Mouse (Mus musculus) thymus, postnatal 14 days (tissue): ENCODE measurements at regions not wholly inside any gene's neighbourhood (a gene's known extent, or its start where the extent isn't known, plus 50 kb on each side); places are given as distances from the start of the nearest gene placed in this dataset.

Experiments
- DNase-seq: peaks from one replicate; pipeline ENCODE4 v3.0.0; 2021

DNA sequence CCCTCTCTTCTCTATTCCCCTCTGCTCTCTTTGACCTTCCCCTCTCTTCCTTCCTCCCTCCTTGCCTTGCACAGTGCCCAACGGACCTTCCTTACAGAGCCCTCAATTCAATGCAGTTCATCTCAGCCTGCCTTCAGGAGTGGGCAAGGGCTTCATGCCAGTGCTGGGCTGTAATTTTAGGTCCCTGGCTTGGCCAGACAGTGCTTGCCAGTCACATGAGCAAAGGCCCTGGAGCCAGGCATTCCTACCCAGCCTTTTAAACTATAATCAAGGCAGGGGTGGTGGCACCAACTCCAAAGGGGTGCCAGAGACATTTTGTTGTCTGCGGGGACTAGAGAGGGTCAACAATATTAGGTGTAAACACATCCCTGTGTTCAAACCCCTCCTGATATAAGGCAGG is 150.9 kb downstream of the Efnb1 start:
- DNase-seq, result no peak

- DNase-seq, result no peak
These were observed 149.7 kb downstream of the Efnb1 start for GRCm38 (mm10) chrX:99285611-99286010.

DNA sequence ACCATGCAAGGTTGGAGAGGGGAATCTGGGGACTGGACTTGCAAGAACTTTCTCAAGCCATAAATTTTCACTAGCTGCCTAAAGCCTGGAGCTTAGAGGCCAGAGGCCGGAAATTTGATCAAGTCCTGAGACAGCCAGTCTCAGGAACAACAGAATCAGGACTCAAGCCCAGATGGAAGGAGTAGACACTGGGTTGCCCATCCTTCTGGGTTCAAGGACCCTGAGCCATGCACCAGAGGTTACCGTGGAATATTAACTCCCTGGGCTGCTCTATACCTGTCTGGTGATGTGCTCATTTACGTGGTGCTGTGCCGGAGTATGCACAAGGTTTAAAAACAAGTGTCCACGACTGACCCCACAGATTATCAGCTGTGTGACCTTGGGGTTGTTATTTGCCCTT is 145.1 kb downstream of the Efnb1 start:
- DNase-seq, result no peak

- no peak for DNase-seq
These were observed 144.6 kb downstream of the Efnb1 start for GRCm38 (mm10) chrX:99280543-99280942.

DNA sequence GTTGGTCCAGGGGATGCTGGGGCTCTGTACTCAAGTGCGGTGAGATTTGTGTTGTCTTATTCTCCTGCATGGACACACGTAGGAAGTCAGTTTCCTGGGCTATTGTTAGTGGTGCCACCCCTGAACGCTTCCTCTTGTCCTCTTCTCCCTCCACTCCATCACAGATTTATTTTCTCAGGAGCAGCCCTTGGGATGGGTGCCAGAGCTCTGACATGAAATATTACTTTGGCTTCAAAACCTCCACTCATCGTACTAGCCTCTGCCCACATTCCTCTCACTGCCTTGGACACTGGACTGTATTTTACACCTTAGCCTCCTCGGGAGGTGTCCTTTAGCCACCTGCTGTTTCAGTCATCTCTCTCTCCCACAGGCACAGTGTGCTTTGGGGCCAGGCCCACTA is 139.6 kb downstream of the Efnb1 start:
- no peak for DNase-seq

GRCm38 (mm10) chrX:99271908-99272307 is 136.0 kb downstream of the Efnb1 start:
- no peak for DNase-seq

- DNase-seq, result no peak
These were observed 113.2 kb downstream of the Efnb1 start for GRCm38 (mm10) chrX:99249038-99249607.

GRCm38 (mm10) chrX:99248181-99248580 is 112.3 kb downstream of the Efnb1 start:
- no peak for DNase-seq

- DNase-seq, result no peak
These were observed 110.8 kb downstream of the Efnb1 start for GRCm38 (mm10) chrX:99246704-99247103.

GRCm38 (mm10) chrX:99246051-99246450 is 110.1 kb downstream of the Efnb1 start:
- DNase-seq, result no peak

DNA sequence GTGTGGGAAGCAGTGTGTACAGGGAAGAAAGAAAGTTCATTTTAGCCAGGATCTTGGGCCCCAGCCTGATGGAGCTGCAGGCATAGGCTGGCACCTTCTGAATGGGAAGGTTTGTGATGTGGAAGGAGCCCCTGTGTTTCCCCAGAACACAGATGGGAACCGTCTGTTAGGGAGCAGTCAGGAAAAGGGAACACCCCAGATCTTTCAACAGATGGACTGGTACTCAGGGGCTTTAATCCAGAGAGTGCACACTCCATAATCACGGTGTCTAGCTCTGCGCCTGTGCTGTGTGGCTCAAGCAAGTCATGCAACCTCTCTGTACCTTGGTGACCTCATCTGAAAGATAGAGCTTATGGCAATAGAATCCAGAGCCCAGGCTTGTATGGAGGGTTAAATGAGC is 109.6 kb downstream of the Efnb1 start:
- no peak for DNase-seq

DNA sequence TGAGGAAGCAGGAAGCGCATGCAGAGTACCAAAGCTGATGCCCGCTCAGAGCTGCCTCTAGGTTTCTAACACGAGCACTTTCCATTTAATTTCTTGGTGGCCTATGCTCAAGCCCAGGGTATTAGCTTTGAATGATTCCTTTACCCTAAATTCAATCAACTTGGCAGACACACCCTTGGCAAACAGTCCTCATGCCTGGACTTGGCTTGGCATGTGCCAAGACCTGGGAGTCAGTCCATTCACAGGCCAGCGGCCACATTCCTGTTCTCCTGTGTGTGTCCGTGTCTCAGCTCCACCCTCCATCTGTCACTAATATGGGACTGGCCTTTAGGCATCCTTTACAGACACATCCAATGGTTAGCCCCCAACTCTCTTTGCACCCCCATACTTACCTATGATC is 107.3 kb downstream of the Efnb1 start:
- DNase-seq, result no peak

DNA sequence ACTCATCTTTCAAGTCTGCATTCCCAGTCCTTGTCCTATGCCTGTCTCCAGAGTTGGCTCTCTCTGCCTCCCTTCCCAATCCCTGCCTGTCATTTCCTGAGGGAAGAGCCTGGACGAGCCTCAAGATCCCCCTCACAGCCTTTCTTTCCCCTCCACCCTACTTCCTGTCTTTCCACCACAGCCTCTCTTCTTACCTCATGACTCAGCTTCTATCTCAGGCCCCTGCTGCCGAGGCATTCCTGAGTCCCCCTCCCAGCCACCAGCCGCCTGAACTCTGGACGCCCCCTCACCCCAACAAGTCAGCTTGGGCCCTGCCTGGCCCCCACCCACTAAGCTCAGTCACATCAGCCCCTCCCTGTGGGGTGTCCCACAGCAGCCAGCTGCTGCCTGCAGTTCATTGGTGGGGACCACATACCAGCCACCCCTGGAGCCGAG is 105.8 kb downstream of the Efnb1 start:
- DNase-seq, result no peak

DNA sequence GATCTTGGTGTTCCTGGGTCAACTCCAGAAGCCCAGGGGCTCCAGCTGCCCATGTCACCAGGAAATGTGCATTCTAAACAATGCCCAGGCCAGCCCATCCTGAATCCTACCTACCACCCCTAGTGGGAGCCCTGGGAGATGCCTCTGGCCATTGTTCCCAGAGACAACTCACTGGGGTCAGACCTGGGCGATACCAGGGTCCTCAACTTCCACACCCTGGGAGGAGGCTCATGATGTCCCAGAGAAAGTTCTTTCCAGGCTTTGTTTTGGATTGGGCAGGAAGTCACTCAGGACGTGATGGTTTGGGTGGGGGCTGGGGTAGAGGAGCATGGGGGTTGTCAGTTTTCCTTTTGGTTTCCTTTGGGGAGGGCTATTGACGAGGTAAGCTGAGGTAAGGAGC is 97.1 kb downstream of the Efnb1 start:
- no peak for DNase-seq

DNA sequence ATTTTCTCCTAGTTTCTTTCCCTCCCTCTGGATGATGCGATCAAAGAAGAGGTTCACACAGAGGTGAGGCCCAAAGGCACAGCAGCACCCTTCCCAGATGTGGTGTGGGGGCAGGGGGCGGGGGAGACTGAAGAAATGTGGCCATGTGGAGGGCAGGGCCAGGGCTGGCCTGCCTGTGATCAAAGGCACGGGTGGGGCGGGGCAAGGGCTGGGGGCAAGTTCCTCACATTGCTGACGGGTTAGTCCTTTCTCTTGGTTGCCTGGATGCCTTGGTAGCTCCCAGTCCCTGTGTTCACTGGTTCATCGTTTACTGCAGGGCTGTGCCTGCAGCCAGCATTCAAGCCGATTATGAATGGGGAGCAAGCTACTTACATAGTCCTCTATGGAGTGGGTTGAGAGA is 96.4 kb downstream of the Efnb1 start:
- DNase-seq, result no peak

DNA sequence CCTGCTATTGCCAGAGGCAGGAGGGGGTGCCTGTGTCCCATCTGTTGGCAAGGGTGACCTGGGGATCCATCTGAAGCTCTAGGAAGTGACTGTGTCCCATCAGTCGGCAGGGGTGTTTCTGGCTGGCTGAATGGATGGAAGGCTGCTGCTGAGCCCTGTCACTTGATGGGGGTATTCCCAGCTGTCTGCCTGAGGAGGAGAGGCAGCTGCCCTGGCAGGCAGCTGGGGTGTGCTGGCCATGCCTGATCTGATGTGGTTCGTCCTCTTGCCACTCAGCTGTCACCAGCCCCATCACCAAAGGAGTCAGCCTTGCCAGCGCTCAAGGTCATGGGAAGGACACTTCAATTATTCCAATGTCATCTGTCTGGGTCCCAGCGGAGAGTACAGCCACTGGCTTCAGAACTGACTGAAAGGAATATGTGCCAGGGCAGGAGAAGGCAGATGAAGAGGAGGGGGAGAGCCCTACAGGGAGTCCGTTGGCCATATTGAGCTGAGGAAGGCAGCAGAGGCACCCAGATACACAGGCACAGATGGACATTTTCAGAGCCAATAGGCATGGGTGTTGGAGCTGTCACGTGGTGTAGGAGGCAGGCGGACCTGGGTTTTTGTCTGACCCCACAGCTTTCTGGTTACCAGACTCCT is 89.3 kb downstream of the Efnb1 start:
- DNase-seq, result no peak

DNA sequence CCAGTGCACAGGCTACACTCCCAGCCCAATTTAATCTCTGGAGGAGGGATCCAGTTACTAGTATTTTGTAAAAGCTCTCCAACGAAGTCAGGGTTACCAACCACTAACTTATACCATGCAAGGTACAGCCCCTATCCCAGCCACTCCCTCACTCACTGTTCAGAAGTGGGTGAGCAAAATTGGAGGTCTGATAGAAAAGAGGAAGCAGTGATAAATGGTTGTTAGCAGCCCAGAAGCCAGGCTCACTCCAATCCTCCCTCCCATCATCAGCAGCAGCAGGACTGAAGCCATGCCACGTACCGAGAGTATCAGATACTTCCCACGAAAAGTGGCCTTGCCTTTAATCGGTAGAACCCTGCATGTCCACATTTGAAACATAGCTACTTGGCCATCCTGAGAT is 86.1 kb downstream of the Efnb1 start:
- no peak for DNase-seq

DNA sequence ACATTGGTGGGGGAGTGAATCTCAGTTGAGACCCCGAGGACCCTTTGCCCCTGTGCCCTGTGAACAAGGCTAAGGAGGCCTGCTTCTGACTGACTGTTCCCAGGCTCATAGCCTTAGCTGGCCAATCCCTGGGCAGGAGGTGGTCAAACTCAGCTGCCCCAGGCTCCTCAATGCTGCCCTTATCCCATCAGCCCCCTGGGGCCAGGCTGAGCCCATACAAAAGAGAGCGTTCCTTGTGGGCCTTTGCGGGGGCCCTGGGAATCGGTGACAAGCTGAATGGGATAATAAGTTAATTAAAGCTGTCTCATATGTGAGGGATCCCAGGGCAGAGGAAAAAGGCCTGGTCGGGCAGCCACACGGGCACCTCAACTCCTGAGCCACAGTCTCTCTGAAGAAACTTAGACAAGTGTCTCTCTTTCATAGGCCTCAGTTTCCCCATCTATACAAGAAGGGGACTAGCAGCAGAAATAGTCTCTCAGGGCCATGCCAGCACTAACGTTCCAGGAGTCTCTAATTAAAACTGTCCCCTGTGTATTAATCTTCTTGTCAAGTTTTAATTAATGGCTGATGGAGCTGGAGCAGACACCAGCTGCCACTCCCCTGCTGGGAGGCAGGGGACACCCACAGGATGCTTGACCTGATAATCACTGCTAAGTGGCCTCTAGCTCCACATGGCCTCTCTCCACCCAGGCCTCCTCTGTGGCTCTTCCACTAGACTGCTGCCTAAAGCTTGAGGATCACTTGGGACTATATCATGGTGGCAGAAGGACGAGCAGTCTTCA is 84.9 kb downstream of the Efnb1 start:
- no peak for DNase-seq

DNA sequence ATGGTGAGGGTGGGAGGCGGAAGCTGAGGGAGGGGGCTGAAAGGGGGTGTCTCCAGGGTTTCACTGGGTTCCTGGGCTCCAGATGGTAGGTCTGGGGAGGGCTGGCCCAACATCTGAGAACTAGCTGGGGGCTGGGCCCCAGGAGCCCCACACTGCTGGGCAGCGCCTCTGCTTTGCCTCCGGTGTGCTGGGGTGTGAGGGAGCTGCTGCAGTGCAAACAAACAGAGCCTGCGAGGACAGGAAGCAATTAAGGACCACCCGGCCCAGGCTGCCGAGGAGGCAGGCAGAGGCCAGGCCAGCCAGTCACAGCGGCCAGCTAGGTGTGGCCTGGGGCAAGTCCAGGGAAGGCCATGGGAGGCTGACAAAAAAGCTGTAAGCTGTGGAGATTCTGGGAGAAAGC is 82.3 kb downstream of the Efnb1 start:
- DNase-seq, result no peak

DNA sequence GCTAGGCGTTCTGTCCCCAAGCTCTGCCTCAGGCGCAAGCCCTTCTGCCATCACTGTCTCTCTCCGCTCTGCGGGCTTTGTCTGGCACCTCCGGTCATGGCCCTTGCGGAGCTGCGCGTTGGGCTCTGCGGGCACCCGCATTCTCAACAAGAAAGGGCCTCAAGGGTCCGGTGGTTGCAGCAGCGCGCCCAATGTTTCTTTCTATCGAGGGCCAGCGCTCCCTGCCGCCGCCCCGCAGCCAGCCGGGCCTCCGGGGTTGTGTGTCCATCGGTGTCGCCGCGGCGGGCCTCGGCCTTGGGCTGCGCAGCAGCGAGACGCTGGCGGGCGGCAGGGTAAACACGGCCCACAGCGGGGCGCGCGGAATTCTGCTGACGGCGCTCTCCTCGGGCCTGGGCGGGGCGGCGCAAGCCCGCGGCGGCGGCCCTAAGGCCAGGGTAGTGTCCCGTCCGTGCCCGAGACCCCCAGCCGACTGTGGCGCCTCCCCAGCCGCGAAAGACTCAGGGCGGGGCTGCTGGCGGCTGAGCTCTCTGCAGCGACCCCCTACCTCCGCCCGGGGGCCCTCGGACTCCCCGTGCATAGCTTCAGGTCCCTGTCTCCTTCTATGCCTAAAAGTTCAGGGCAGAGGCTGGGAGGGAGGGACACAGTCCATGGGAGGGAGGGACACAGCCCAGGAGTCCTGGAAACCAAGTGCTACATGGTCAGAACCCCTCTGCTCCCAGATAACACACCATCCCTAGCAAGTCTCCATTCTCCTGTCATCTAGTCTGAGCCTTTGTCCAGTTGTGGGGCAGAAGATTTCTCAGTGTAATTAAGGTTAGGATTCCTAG is 80.9 kb downstream of the Efnb1 start:
- DNase-seq, result no peak

- DNase-seq, result no peak
These were observed 80.0 kb downstream of the Efnb1 start for GRCm38 (mm10) chrX:99215931-99216330.

DNA sequence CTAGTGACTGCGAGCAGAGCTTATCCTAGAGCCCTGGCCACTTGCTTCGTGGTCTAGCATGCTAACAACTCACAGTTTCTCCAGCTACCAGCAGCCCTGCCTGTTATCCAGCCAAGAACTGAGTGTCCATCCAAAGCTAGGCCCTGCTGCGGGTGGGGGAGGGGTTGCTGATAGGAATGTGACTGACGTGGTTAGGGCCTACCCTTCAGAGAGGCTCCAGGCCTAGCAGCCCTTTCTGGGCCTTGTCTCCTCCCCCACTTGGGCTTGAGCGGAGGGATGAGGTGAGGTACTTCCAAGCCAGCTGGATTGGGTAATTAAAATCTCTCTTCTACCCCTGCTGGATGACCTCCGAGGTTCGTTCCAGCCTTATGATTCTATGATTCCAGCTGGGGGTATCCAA is 79.2 kb downstream of the Efnb1 start:
- no peak for DNase-seq

- no peak for DNase-seq
These were observed 77.7 kb downstream of the Efnb1 start for GRCm38 (mm10) chrX:99213565-99214153.
